Mouse (Mus musculus): ENCODE measurements around the gene Tapbp. TPM values are rescaled to one million over a fixed set of nuclear protein-coding genes. Genes with fewer than 3 reads are reported as not detected.

Tapbp gene
- total and polyA plus RNA-seq, 3 experiments: 45.3 to 134 (median 116) TPM

DNA sequence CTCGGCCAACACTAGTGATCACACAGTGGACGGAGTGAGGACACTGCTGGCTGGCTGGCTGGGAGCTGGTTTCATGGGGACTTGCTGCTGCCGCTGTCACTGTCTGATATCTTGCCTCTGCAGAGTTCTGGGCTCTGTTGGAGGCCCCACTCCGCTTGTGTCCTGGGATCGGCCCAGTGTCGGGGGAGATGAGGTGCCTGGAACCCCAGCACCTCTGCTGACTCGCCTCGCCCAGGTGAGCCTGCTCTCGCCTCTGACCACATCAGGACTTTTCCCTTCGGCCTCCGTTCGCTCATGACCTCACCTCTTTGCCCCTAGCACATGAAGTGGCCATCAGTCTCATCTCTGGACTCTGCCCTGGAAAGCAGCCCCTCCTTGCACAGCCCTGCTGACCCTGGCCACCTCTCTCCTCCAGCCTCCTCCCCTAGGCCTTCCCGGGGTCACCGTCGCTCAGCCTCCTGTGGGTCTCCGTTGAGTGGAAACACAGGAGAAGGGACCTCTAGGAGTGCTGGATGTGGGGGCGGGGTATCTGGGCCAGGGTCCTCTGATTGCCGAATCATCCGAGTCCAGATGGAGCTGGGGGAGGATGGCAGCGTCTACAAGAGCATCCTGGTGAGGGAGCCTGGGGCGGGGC is 19.8 kb downstream of the Tapbp start:
- Histone ChIP-seq H3K9ac (ENCODE audit: insufficient read depth, low read depth) (no peak overlapping the region), H3K36me3 (replicated peaks in 1 of 2; ENCODE audit: control insufficient read depth in 1 of 2, insufficient read depth in 1 of 2, low read length in 1 of 2) (peaks cover 31 to 70% of the 10 kb centered on the region in 2 experiments), H3K4me2 (ENCODE audit: insufficient read depth, low read depth, poor library complexity, severe bottlenecking) (no peak overlapping the region), H3K27ac (ENCODE audit: insufficient read depth, low read depth) (no peak overlapping the region), H3K27me3 (replicated peaks) (no peaks in the 10 kb centered on the region), H3K9me3 (replicated peaks; ENCODE audit: low read length) (no peaks in the 10 kb centered on the region), H3K4me3 (replicated peaks in 1 of 3; ENCODE audit: low read depth in 2 of 3, low read length in 2 of 3, poor library complexity in 1 of 3) (no peak overlapping the region), H3K79me2 (replicated peaks; ENCODE audit: control insufficient read depth, extremely low read depth, insufficient read depth, poor library complexity, severe bottlenecking) (peaks cover 13% of the 10 kb centered on the region), H3K4me1 (ENCODE audit: control insufficient read depth in 1 of 2, insufficient read depth in 2 of 2) (peaks cover 8 to 29% of the 10 kb centered on the region in 2 experiments)
- dilution Hi-C loops (cut with MboI; ENCODE audit: extremely low pct_ligation_motif_present, extremely low pct_unique_long_range_greater_than_20kb, low sequenced_read_pairs) (no loop called here), in situ Hi-C loops (cut with MboI; ENCODE audit: low pct_ligation_motif_present, low pct_unique_long_range_greater_than_20kb, low sequenced_read_pairs) (no loop called here)
- TF ChIP-seq USF1 (IDR thresholded peaks at IDR 0.05; ENCODE audit: low read depth, low read length) (no peak), TBP (conservative IDR thresholded peaks at IDR 0.05; ENCODE audit: low read depth, low read length) (no peak), USF2 (conservative IDR thresholded peaks at IDR 0.05; ENCODE audit: low read depth, low read length) (no peak), JUND (conservative IDR thresholded peaks at IDR 0.05; ENCODE audit: low read depth, low read length) (no peak), GABPA (IDR thresholded peaks at IDR 0.05; ENCODE audit: insufficient replicate concordance, low read depth, low read length) (no peak), KAT2A (IDR thresholded peaks at IDR 0.05; ENCODE audit: insufficient replicate concordance, low read length) (no peak), E2F4 (IDR thresholded peaks at IDR 0.05; ENCODE audit: insufficient replicate concordance, low read depth, low read length) (no peak), ELF1 (IDR thresholded peaks at IDR 0.05; ENCODE audit: low read depth, low read length) (no peak), MXI1 (IDR thresholded peaks at IDR 0.05; ENCODE audit: low read depth, low read length) (no peak), MAZ (IDR thresholded peaks at IDR 0.05; ENCODE audit: low read depth, low read length) (no peak), RAD21 (IDR thresholded peaks at IDR 0.05; ENCODE audit: low read depth, low read length) (no peak), ZNF384 (IDR thresholded peaks at IDR 0.05; ENCODE audit: low read depth, low read length) (no peak), ETS1 (conservative IDR thresholded peaks at IDR 0.05; ENCODE audit: low read depth, low read length) (no peak)
- DNase-seq (ENCODE audit: extremely low read depth): no peak

DNA sequence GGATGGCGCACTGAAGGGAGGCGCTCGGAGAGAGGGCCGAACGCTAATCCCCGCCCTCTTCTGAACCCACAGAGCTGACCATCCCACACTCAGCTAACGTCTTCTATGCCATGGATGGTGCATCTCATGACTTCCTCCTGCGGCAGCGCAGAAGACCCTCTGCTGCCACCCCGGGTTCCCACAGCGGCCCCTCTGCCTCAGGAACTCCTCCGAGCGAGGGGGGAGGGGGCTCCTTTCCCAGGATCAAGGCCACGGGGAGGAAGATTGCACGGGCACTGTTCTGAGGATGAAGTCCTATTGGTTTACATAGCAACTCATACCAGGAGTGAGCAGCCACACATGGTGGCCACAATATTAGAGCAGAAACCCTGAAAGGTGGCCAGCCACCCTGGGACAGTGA is 21.3 kb downstream of the Tapbp start:
- dilution Hi-C loops (cut with MboI; ENCODE audit: extremely low pct_ligation_motif_present, extremely low pct_unique_long_range_greater_than_20kb, low sequenced_read_pairs): no loop called here
- Histone ChIP-seq H3K79me2 (replicated peaks; ENCODE audit: control insufficient read depth, extremely low read depth, insufficient read depth, poor library complexity, severe bottlenecking) (peaks cover 27% of the 10 kb centered on the region), H3K9ac (ENCODE audit: insufficient read depth, low read depth) (no peak overlapping the region), H3K27ac (ENCODE audit: insufficient read depth, low read depth) (no peak overlapping the region), H3K36me3 (replicated peaks in 1 of 2; ENCODE audit: control insufficient read depth in 1 of 2, insufficient read depth in 1 of 2, low read length in 1 of 2) (peaks cover 33 to 72% of the 10 kb centered on the region in 2 experiments), H3K4me1 (ENCODE audit: control insufficient read depth in 1 of 2, insufficient read depth in 2 of 2) (peaks cover 5 to 27% of the 10 kb centered on the region in 2 experiments), H3K9me3 (replicated peaks; ENCODE audit: low read length) (no peaks in the 10 kb centered on the region), H3K4me2 (ENCODE audit: insufficient read depth, low read depth, poor library complexity, severe bottlenecking) (no peak overlapping the region), H3K27me3 (replicated peaks) (no peaks in the 10 kb centered on the region), H3K4me3 (replicated peaks in 1 of 3; ENCODE audit: low read depth in 2 of 3, low read length in 2 of 3, poor library complexity in 1 of 3) (no peak overlapping the region)
- no peak for TF ChIP-seq ELF1 (IDR thresholded peaks at IDR 0.05; ENCODE audit: low read depth, low read length)
- TF ChIP-seq RAD21 (IDR thresholded peaks at IDR 0.05; ENCODE audit: low read depth, low read length): no peak
- no peak for TF ChIP-seq BHLHE40 (IDR thresholded peaks at IDR 0.05; ENCODE audit: low read depth, low read length)
- no peak for TF ChIP-seq MAZ (IDR thresholded peaks at IDR 0.05; ENCODE audit: low read depth, low read length)
- TF ChIP-seq POLR2AphosphoS2 (IDR thresholded peaks at IDR 0.05; ENCODE audit: low read depth, low read length): no peak
- TF ChIP-seq MXI1 (IDR thresholded peaks at IDR 0.05; ENCODE audit: low read depth, low read length): no peak
- TF ChIP-seq CHD2 (IDR thresholded peaks at IDR 0.05; ENCODE audit: low read length): no peak
- TF ChIP-seq ZKSCAN1 (IDR thresholded peaks at IDR 0.05; ENCODE audit: borderline replicate concordance, low read depth, low read length): no peak
- TF ChIP-seq SMC3 (IDR thresholded peaks at IDR 0.05; ENCODE audit: low read depth, low read length): no peak
- TF ChIP-seq GABPA (IDR thresholded peaks at IDR 0.05; ENCODE audit: insufficient replicate concordance, low read depth, low read length): no peak
- in situ Hi-C loops (cut with MboI; ENCODE audit: low pct_ligation_motif_present, low pct_unique_long_range_greater_than_20kb, low sequenced_read_pairs): no loop called here
- no peak for DNase-seq (ENCODE audit: extremely low read depth)
